Mouse (Mus musculus) stomach, postnatal 0 days (tissue): ENCODE measurements around the gene Tspo.

Source experiments
- CTCF ChIP-seq: IDR thresholded peaks from 2 replicates; pipeline ENCODE4 v1.5.1; 2016; ENCODE audit warnings: antibody characterized with exemption, low read depth, mild to moderate bottlenecking, moderate library complexity
- EP300 ChIP-seq: optimal IDR thresholded peaks from 2 replicates; pipeline ENCODE3; 2016; ENCODE audit warnings: antibody characterized with exemption

DNA sequence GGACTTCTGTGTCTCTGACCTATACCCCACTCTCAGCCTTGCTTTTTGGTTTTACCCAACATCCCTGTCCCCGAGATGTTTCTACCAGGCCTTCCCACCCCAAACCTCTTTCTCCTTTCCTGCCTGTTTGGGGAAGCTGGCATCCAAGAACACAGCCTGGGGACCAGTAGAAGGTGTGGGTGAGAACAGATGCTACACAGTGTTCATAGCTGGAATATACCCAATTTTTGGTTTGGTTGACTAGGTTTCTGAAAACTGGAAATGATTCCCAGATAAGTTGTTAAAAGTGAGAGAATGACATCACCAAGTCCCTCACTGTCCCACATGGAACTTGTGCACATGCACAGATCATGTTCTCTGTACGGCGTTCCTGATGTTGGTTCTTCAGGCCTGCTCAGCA is 51.9 kb downstream of the Tspo start:
- TF ChIP-seq CTCF (no peak), EP300 (no peak)
